Mouse (Mus musculus): ENCODE measurements around the gene Bnc2. TPM values are rescaled to one million over a fixed set of nuclear protein-coding genes. Genes with fewer than 3 reads are reported as not detected.

Bnc2 gene
- polyA plus RNA-seq, 1 experiment, result 1.8 TPM

- H3K27me3 ChIP-seq (ENCODE audit: control insufficient read depth, insufficient read depth, low read length), result no peaks in the 10 kb centered on the region
- TF ChIP-seq POLR2A (IDR thresholded peaks at IDR 0.05; ENCODE audit: control insufficient read depth, extremely low read depth, insufficient read depth, low read length, poor library complexity), result no peak
- no peak for TF ChIP-seq CTCF (IDR thresholded peaks at IDR 0.05; ENCODE audit: borderline replicate concordance, control insufficient read depth, extremely low read depth, insufficient read depth, low read length, poor library complexity)
- H3K4me1 ChIP-seq (replicated peaks; ENCODE audit: control insufficient read depth, insufficient read depth, low read length), result no peaks in the 10 kb centered on the region
- H3K36me3 ChIP-seq (ENCODE audit: control insufficient read depth, insufficient read depth, low read length), result no peaks in the 10 kb centered on the region
- H3K27ac ChIP-seq (ENCODE audit: control insufficient read depth, insufficient read depth, low read length), result no peak overlapping the region
- DNase-seq, result no peak
- whole genome bisulfite sequencing, result 95% methylated on average over 6 of the region's 6 CpGs
- no peak overlapping the region for H3K4me3 ChIP-seq (ENCODE audit: control insufficient read depth, insufficient read depth, low read length)
These were observed 204.8 kb downstream of the Bnc2 start for GRCm38 (mm10) chr4:84470106-84470885.

GRCm38 (mm10) chr4:84469400-84469799 lies 205.7 kb downstream of the Bnc2 start:
- WGBS, result 95% methylated on average over 4 of the region's 4 CpGs
- DNase-seq, result no peak
- Histone ChIP-seq H3K27ac (ENCODE audit: control insufficient read depth, insufficient read depth, low read length) (no peak overlapping the region), H3K4me3 (ENCODE audit: control insufficient read depth, insufficient read depth, low read length) (no peak overlapping the region), H3K4me1 (replicated peaks; ENCODE audit: control insufficient read depth, insufficient read depth, low read length) (no peaks in the 10 kb centered on the region), H3K27me3 (ENCODE audit: control insufficient read depth, insufficient read depth, low read length) (no peaks in the 10 kb centered on the region), H3K36me3 (ENCODE audit: control insufficient read depth, insufficient read depth, low read length) (no peaks in the 10 kb centered on the region)
- TF ChIP-seq CTCF (IDR thresholded peaks at IDR 0.05; ENCODE audit: borderline replicate concordance, control insufficient read depth, extremely low read depth, insufficient read depth, low read length, poor library complexity) (no peak), POLR2A (IDR thresholded peaks at IDR 0.05; ENCODE audit: control insufficient read depth, extremely low read depth, insufficient read depth, low read length, poor library complexity) (no peak)

GRCm38 (mm10) chr4:84467722-84468121 lies 207.4 kb downstream of the Bnc2 start:
- H3K4me1 ChIP-seq (replicated peaks; ENCODE audit: control insufficient read depth, insufficient read depth, low read length), result no peaks in the 10 kb centered on the region
- H3K4me3 ChIP-seq (ENCODE audit: control insufficient read depth, insufficient read depth, low read length), result no peak overlapping the region
- H3K27me3 ChIP-seq (ENCODE audit: control insufficient read depth, insufficient read depth, low read length), result no peaks in the 10 kb centered on the region
- no peaks in the 10 kb centered on the region for H3K36me3 ChIP-seq (ENCODE audit: control insufficient read depth, insufficient read depth, low read length)
- no peak for DNase-seq
- no peak overlapping the region for H3K27ac ChIP-seq (ENCODE audit: control insufficient read depth, insufficient read depth, low read length)
- no peak for TF ChIP-seq POLR2A (IDR thresholded peaks at IDR 0.05; ENCODE audit: control insufficient read depth, extremely low read depth, insufficient read depth, low read length, poor library complexity)
- no peak for TF ChIP-seq CTCF (IDR thresholded peaks at IDR 0.05; ENCODE audit: borderline replicate concordance, control insufficient read depth, extremely low read depth, insufficient read depth, low read length, poor library complexity)
- 94% methylated on average over 3 of the region's 3 CpGs for WGBS

- H3K27me3 ChIP-seq (ENCODE audit: control insufficient read depth, insufficient read depth, low read length), result no peaks in the 10 kb centered on the region
- WGBS, result 90% methylated on average over 3 of the region's 3 CpGs
- H3K4me3 ChIP-seq (ENCODE audit: control insufficient read depth, insufficient read depth, low read length), result no peak overlapping the region
- no peak overlapping the region for H3K27ac ChIP-seq (ENCODE audit: control insufficient read depth, insufficient read depth, low read length)
- TF ChIP-seq POLR2A (IDR thresholded peaks at IDR 0.05; ENCODE audit: control insufficient read depth, extremely low read depth, insufficient read depth, low read length, poor library complexity) (no peak), CTCF (IDR thresholded peaks at IDR 0.05; ENCODE audit: borderline replicate concordance, control insufficient read depth, extremely low read depth, insufficient read depth, low read length, poor library complexity) (no peak)
- DNase-seq, result no peak
- no peaks in the 10 kb centered on the region for H3K4me1 ChIP-seq (replicated peaks; ENCODE audit: control insufficient read depth, insufficient read depth, low read length)
- no peaks in the 10 kb centered on the region for H3K36me3 ChIP-seq (ENCODE audit: control insufficient read depth, insufficient read depth, low read length)
These were observed 216.9 kb downstream of the Bnc2 start for GRCm38 (mm10) chr4:84458218-84458560.

GRCm38 (mm10) chr4:84457512-84458217 lies 217.4 kb downstream of the Bnc2 start:
- TF ChIP-seq CTCF (IDR thresholded peaks at IDR 0.05; ENCODE audit: borderline replicate concordance, control insufficient read depth, extremely low read depth, insufficient read depth, low read length, poor library complexity) (no peak), POLR2A (IDR thresholded peaks at IDR 0.05; ENCODE audit: control insufficient read depth, extremely low read depth, insufficient read depth, low read length, poor library complexity) (no peak)
- Histone ChIP-seq H3K36me3 (ENCODE audit: control insufficient read depth, insufficient read depth, low read length) (no peaks in the 10 kb centered on the region), H3K27me3 (ENCODE audit: control insufficient read depth, insufficient read depth, low read length) (no peaks in the 10 kb centered on the region), H3K4me3 (ENCODE audit: control insufficient read depth, insufficient read depth, low read length) (no peak overlapping the region), H3K27ac (ENCODE audit: control insufficient read depth, insufficient read depth, low read length) (no peak overlapping the region), H3K4me1 (replicated peaks; ENCODE audit: control insufficient read depth, insufficient read depth, low read length) (no peaks in the 10 kb centered on the region)
- 87% methylated on average over 8 of the region's 10 CpGs for WGBS
- DNase-seq, result no peak

- H3K36me3 ChIP-seq (ENCODE audit: control insufficient read depth, insufficient read depth, low read length), result no peaks in the 10 kb centered on the region
- no peak for DNase-seq
- no peaks in the 10 kb centered on the region for H3K4me1 ChIP-seq (replicated peaks; ENCODE audit: control insufficient read depth, insufficient read depth, low read length)
- 94% methylated on average over 5 of the region's 5 CpGs for WGBS
- H3K4me3 ChIP-seq (ENCODE audit: control insufficient read depth, insufficient read depth, low read length), result no peak overlapping the region
- no peak for TF ChIP-seq POLR2A (IDR thresholded peaks at IDR 0.05; ENCODE audit: control insufficient read depth, extremely low read depth, insufficient read depth, low read length, poor library complexity)
- TF ChIP-seq CTCF (IDR thresholded peaks at IDR 0.05; ENCODE audit: borderline replicate concordance, control insufficient read depth, extremely low read depth, insufficient read depth, low read length, poor library complexity), result no peak
- no peak overlapping the region for H3K27ac ChIP-seq (ENCODE audit: control insufficient read depth, insufficient read depth, low read length)
- H3K27me3 ChIP-seq (ENCODE audit: control insufficient read depth, insufficient read depth, low read length), result no peaks in the 10 kb centered on the region
These were observed 218.2 kb downstream of the Bnc2 start for GRCm38 (mm10) chr4:84456853-84457249.

Data from thymus, adult 2 months (tissue).